Mouse (Mus musculus) ES-CJ7 (cell line): ENCODE measurements at regions not wholly inside any gene's neighbourhood (a gene's known extent, or its start where the extent isn't known, plus 50 kb on each side); places are given as distances from the start of the nearest gene placed in this dataset.

Experiments used
- DNase-seq: peaks from one replicate; pipeline ENCODE4 v3.0.0; 2011; ENCODE audit warnings: low read depth, low spot score

- no peak for DNase-seq
Measured at GRCm38 (mm10) chr6:107797845-107798244, 267.0 kb upstream of the Setmar start.

- DNase-seq, result no peak
Measured at GRCm38 (mm10) chr6:107803056-107803455, 261.8 kb upstream of the Setmar start.
